16 mouse cellular contexts compared by ENCODE assay signal in the genomic region with DNA sequence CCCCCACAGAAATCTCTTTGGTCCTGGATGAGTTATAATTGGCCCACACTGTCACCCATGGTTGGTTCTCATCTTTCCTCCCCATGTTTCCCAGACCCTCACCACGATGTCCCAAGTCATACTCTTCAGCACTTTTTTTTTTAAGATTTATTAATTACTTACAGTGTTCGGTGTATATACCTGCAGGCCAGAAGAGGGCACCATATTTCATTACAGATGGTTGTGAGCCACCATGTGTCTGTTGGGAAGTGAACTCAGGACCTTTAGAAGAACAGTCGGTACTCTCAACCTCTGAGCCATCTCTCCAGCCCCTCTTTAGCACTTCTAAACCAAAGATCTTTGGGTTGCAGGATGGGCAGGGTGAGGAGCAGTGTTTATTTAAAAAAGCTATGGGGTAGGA. TPM values are rescaled to one million over a fixed set of nuclear protein-coding genes. Genes with fewer than 3 reads are reported as not detected.
DNase-seq lines count a peak whose midpoint lies in the region; TF ChIP-seq lines count a peak whose summit lies in the region.
"Had no signal": no experiment of that assay in that cellular context is flagged by ENCODE, and none has a peak within 500 bp of the region (broad histone marks: within the 10 kb centered on the region; RNA-seq: fewer than 3 reads in every experiment).

No protein-coding gene starts in this region.

- DNase-seq in heart, adult 2 months, result no peak
- no peak for DNase-seq in heart, adult 9 months (ENCODE audit: low spot score in 2 of 2)
- peak; percentile 18 for DNase-seq in lung, postnatal 36 days
- DNase-seq in lung, postnatal 4 days, result no peak
- peak; percentile 68 for DNase-seq in ES-CJ7 (ENCODE audit: low read depth, low spot score)
- DNase-seq in naive thymus-derived CD4-positive, alpha-beta T cell, adult 2 months (ENCODE audit: low read depth), result peak; percentile 30
- no peak for DNase-seq in neural tube, embryonic 10.5 days (ENCODE audit: extremely low spot score, low spot score)
- no peak for DNase-seq in heart, postnatal 25 days (ENCODE audit: low spot score)
- DNase-seq: cerebellum, adult 9-10 months; heart, postnatal 10 days; kidney, postnatal 4 days; right cerebral cortex, postnatal 14 days had no signal

- peak; percentile 46 for TF ChIP-seq CTCF in heart, adult 2 months (IDR thresholded peaks at IDR 0.05)

- H3K4me3 ChIP-seq in heart, adult 2 months, result no peak overlapping the region
- H3K4me3 ChIP-seq: forebrain, embryonic 10.5 days; liver, embryonic 15.5 days; midbrain, embryonic 15.5 days had no signal

- H3K27ac ChIP-seq in heart, adult 2 months, result no peak overlapping the region
- H3K27ac ChIP-seq: forebrain, embryonic 10.5 days; liver, embryonic 15.5 days had no signal

- intact Hi-C loops in heart, adult 2 months (cut with DNase I), result no loop called here
- intact Hi-C loops in heart, postnatal 25 days (cut with DNase I), result no loop called here

- WGBS in heart, adult 2 months, result 59% methylated on average over 3 of the region's 3 CpGs

- no peak for TF ChIP-seq EP300 in heart, adult 2 months (IDR thresholded peaks at IDR 0.05; ENCODE audit: insufficient read depth, low read depth, low read length)

- no peaks in the 10 kb centered on the region for H3K79me2 ChIP-seq in heart, adult 2 months (replicated peaks; ENCODE audit: control insufficient read depth, insufficient read depth, low read length)

- no peaks in the 10 kb centered on the region for H3K27me3 ChIP-seq in heart, adult 2 months (ENCODE audit: control insufficient read depth, insufficient read depth, low read length)
- H3K27me3 ChIP-seq: liver, embryonic 15.5 days; midbrain, embryonic 15.5 days had no signal

- no peaks in the 10 kb centered on the region; the same call in 1 of the 2 replicates for H3K4me1 ChIP-seq in heart, adult 2 months (ENCODE audit: control insufficient read depth, insufficient read depth, low read length)
- H3K4me1 ChIP-seq: liver, embryonic 15.5 days had no signal

- no peak overlapping the region for H3K9ac ChIP-seq in heart, adult 2 months (ENCODE audit: low read depth, low read length)
- H3K9ac ChIP-seq: liver, embryonic 15.5 days; midbrain, embryonic 15.5 days had no signal

- no peak for TF ChIP-seq POLR2A in heart, adult 2 months (IDR thresholded peaks at IDR 0.05; ENCODE audit: insufficient read depth, low read depth, low read length)

- no peaks in the 10 kb centered on the region for H3K36me3 ChIP-seq in heart, adult 2 months (ENCODE audit: control insufficient read depth, insufficient read depth, low read length)
- H3K36me3 ChIP-seq: forebrain, embryonic 10.5 days; liver, embryonic 15.5 days; midbrain, embryonic 15.5 days had no signal

RNA-seq across cellular contexts. Expression of gene Gm12166, which starts 20.7 kb away (rescaled TPM):
- total RNA-seq in heart, adult 2 months (2021), result 1 to 10 TPM; 1.2 to 1.6 TPM
- 4.4 and 4.6 TPM in 2 replicates for polyA plus RNA-seq in heart, adult 2 months (2012; rRNA removed)
- 1 to 10 TPM; 1.6 to 1.9 TPM for total RNA-seq in heart, postnatal 25 days (2021)

RNA-seq across cellular contexts. Expression of gene Adam19, which starts 24.3 kb away (rescaled TPM):
- total RNA-seq in heart, adult 2 months (2021), result 10 to 100 TPM; 21.9 to 63.9 TPM
- 17.7 and 32.1 TPM in 2 replicates for polyA plus RNA-seq in heart, adult 2 months (2012; rRNA removed)
- 10 to 100 TPM; 36.2 to 78.2 TPM for total RNA-seq in heart, postnatal 25 days (2021)

RNA-seq across cellular contexts. Expression of gene Sox30, which starts 51.4 kb away (rescaled TPM):
- under 1 TPM; 0.16 to 0.18 TPM for total RNA-seq in heart, adult 2 months (2021)
- polyA plus RNA-seq in heart, adult 2 months (2012; rRNA removed), result 0.09 and 0.14 TPM in 2 replicates
- under 1 TPM; 0.18 to 0.25 TPM for total RNA-seq in heart, postnatal 25 days (2021)
- total RNA-seq: gastrocnemius, adult 8-10 months had no signal
- polyA plus RNA-seq: forebrain, embryonic 10.5 days; liver, embryonic 15.5 days had no signal

Comparison
In these comparisons a context has a peak if more than half of its experiments do, and no peak if none do; other contexts are left out.
1. DNase-seq: peak in lung, postnatal 36 days (single experiment), ES-CJ7 (single experiment) and naive thymus-derived CD4-positive, alpha-beta T cell, adult 2 months (single experiment); none in heart, adult 2 months (0 of 2), heart, adult 9 months (0 of 2), lung, postnatal 4 days (0 of 2), neural tube, embryonic 10.5 days (single experiment) and heart, postnatal 25 days (single experiment).